Mouse (Mus musculus): ENCODE results near the gene Dlg1. TPM values are rescaled to one million over a fixed set of nuclear protein-coding genes. Genes with fewer than 3 reads are reported as not detected.

Gene Dlg1
- total RNA-seq, 2 experiments from 2014 or later, result 58.7 to 60.8 TPM

GRCm38 (mm10) chr16:31883302-31883701 is 220.1 kb downstream of the Dlg1 start:
- Histone ChIP-seq H3K27ac (no peak overlapping the region), H3K4me3 (no peak overlapping the region)
- TF ChIP-seq CTCF (IDR thresholded peaks at IDR 0.05), result no peak
- intact Hi-C loops (cut with DNase I), result no loop called here
- no peak for DNase-seq

- no peak for DNase-seq
- Histone ChIP-seq H3K27ac (no peak overlapping the region), H3K4me3 (no peak overlapping the region)
- no peak for TF ChIP-seq CTCF (IDR thresholded peaks at IDR 0.05)
- intact Hi-C loops (cut with DNase I), result no loop called here
Measured at GRCm38 (mm10) chr16:31883902-31884301, 220.7 kb downstream of the Dlg1 start.

GRCm38 (mm10) chr16:31890907-31891306 is 227.7 kb downstream of the Dlg1 start:
- Histone ChIP-seq H3K27ac (no peak overlapping the region), H3K4me3 (no peak overlapping the region)
- no peak for TF ChIP-seq CTCF (IDR thresholded peaks at IDR 0.05)
- DNase-seq, result no peak
- intact Hi-C loops (cut with DNase I), result no loop called here

GRCm38 (mm10) chr16:31893396-31894141 is 230.3 kb downstream of the Dlg1 start:
- no peak for DNase-seq
- no peak for TF ChIP-seq CTCF (IDR thresholded peaks at IDR 0.05)
- Histone ChIP-seq H3K4me3 (no peak overlapping the region), H3K27ac (no peak overlapping the region)
- intact Hi-C loops (cut with DNase I), result loop anchor here (1.0 kb wide), 1 partner anchor 48 kb away; no protein-coding TSS in a partner anchor

GRCm38 (mm10) chr16:31896971-31897774 is 233.9 kb downstream of the Dlg1 start:
- peak overlapping the region; percentile 23 for H3K4me3 ChIP-seq
- intact Hi-C loops (cut with DNase I), result no loop called here
- TF ChIP-seq CTCF (IDR thresholded peaks at IDR 0.05), result no peak
- H3K27ac ChIP-seq, result no peak overlapping the region
- peak; percentile 28 for DNase-seq

- Histone ChIP-seq H3K27ac (no peak overlapping the region), H3K4me3 (no peak overlapping the region)
- intact Hi-C loops (cut with DNase I), result no loop called here
- no peak for DNase-seq
- no peak for TF ChIP-seq CTCF (IDR thresholded peaks at IDR 0.05)
Measured at GRCm38 (mm10) chr16:31898546-31899326, 235.5 kb downstream of the Dlg1 start.

- TF ChIP-seq CTCF (IDR thresholded peaks at IDR 0.05), result no peak
- no peak overlapping the region for H3K27ac ChIP-seq
- H3K4me3 ChIP-seq, result no peak overlapping the region
- intact Hi-C loops (cut with DNase I), result no loop called here
- no peak for DNase-seq
Measured at GRCm38 (mm10) chr16:31901886-31902285, 238.6 kb downstream of the Dlg1 start.

GRCm38 (mm10) chr16:31903239-31903638 is 240.0 kb downstream of the Dlg1 start:
- intact Hi-C loops (cut with DNase I), result no loop called here
- no peak for DNase-seq
- no peak for TF ChIP-seq CTCF (IDR thresholded peaks at IDR 0.05)
- Histone ChIP-seq H3K27ac (no peak overlapping the region), H3K4me3 (no peak overlapping the region)

- TF ChIP-seq CTCF (IDR thresholded peaks at IDR 0.05), result peak; percentile 42
- H3K27ac ChIP-seq, result no peak overlapping the region
- DNase-seq, result no peak
- intact Hi-C loops (cut with DNase I), result no loop called here
- H3K4me3 ChIP-seq, result no peak overlapping the region
Measured at GRCm38 (mm10) chr16:31905331-31905730, 242.1 kb downstream of the Dlg1 start.

- intact Hi-C loops (cut with DNase I), result no loop called here
- H3K4me3 ChIP-seq, result peak overlapping the region; percentile 61
- TF ChIP-seq CTCF (IDR thresholded peaks at IDR 0.05), result no peak
- no peak overlapping the region for H3K27ac ChIP-seq
- DNase-seq, result no peak
Measured at GRCm38 (mm10) chr16:31905891-31906825, 242.9 kb downstream of the Dlg1 start.

- DNase-seq, result peak; percentile 53
- no peak for TF ChIP-seq CTCF (IDR thresholded peaks at IDR 0.05)
- H3K4me3 ChIP-seq, result peak overlapping the region; percentile 61
- intact Hi-C loops (cut with DNase I), result no loop called here
- H3K27ac ChIP-seq, result no peak overlapping the region
Measured at GRCm38 (mm10) chr16:31906896-31907295, 243.7 kb downstream of the Dlg1 start.

GRCm38 (mm10) chr16:31908959-31909358 is 245.7 kb downstream of the Dlg1 start:
- TF ChIP-seq CTCF (IDR thresholded peaks at IDR 0.05), result no peak
- intact Hi-C loops (cut with DNase I), result no loop called here
- no peak for DNase-seq
- Histone ChIP-seq H3K4me3 (peak overlapping the region; percentile 15; the same call in 1 of the 2 replicates), H3K27ac (no peak overlapping the region)
